Mouse (Mus musculus) telencephalon, adult 2 months (tissue): ENCODE data around the gene Mansc4.

Experiments
- DNase-seq: peaks from one replicate; pipeline ENCODE4 v3.0.0-alpha.2; 2011; ENCODE audit warnings: low read depth, low spot score

Mansc4 gene

GRCm38 (mm10) chr6:147079919-147080318, 6.9 kb downstream of the Mansc4 start:
- no peak for DNase-seq

GRCm38 (mm10) chr6:147076878-147077277, 10.0 kb downstream of the Mansc4 start:
- DNase-seq: no peak

- no peak for DNase-seq
These were observed 10.9 kb downstream of the Mansc4 start for GRCm38 (mm10) chr6:147075808-147076387.

- no peak for DNase-seq
These were observed 21.9 kb downstream of the Mansc4 start for GRCm38 (mm10) chr6:147064944-147065261.

- DNase-seq: no peak
These were observed 22.4 kb downstream of the Mansc4 start for GRCm38 (mm10) chr6:147064226-147064943.

GRCm38 (mm10) chr6:147062694-147063093, 24.1 kb downstream of the Mansc4 start:
- DNase-seq: no peak

GRCm38 (mm10) chr6:147062034-147062433, 24.8 kb downstream of the Mansc4 start:
- no peak for DNase-seq

GRCm38 (mm10) chr6:147061630-147062029, 25.2 kb downstream of the Mansc4 start:
- no peak for DNase-seq

GRCm38 (mm10) chr6:147059326-147059725, 27.5 kb downstream of the Mansc4 start:
- no peak for DNase-seq

- no peak for DNase-seq
These were observed 31.4 kb downstream of the Mansc4 start for GRCm38 (mm10) chr6:147055374-147055977.

- peak; percentile 52 for DNase-seq
These were observed 32.8 kb downstream of the Mansc4 start for GRCm38 (mm10) chr6:147053785-147054646.

- no peak for DNase-seq
These were observed 34.4 kb downstream of the Mansc4 start for GRCm38 (mm10) chr6:147052440-147052839.

- no peak for DNase-seq
These were observed 35.2 kb downstream of the Mansc4 start for GRCm38 (mm10) chr6:147051666-147052065.

- peak; percentile 45 for DNase-seq
These were observed 37.5 kb downstream of the Mansc4 start for GRCm38 (mm10) chr6:147049239-147049805.

GRCm38 (mm10) chr6:147043633-147044032, 43.2 kb downstream of the Mansc4 start:
- no peak for DNase-seq

GRCm38 (mm10) chr6:147042291-147043290, 44.2 kb downstream of the Mansc4 start, which contains the start of gene Mrps35:
TSS of gene Mrps35 (plus strand) at chr6:147042764.
- peak; percentile 83 for DNase-seq

- no peak for DNase-seq
These were observed 54.4 kb downstream of the Mansc4 start, which contains the start of gene Rep15 for GRCm38 (mm10) chr6:147032303-147032925. TSS of gene Rep15 (plus strand) at chr6:147032584.

- no peak for DNase-seq
These were observed 56.5 kb downstream of the Mansc4 start for GRCm38 (mm10) chr6:147030096-147030885.

GRCm38 (mm10) chr6:147029591-147029990, 57.2 kb downstream of the Mansc4 start:
- no peak for DNase-seq
